Mouse (Mus musculus) ovary, adult 18-20 months (tissue): ENCODE data around the gene Atp6v0e2.
"Not testable (repeated sequence)": the region's sequence is repeated elsewhere in the genome, so short reads cannot be mapped to it uniquely, and the experiment has no call there.

Source experiments
- DNase-seq: peaks from one replicate; pipeline ENCODE4 v3.0.0; 2022; ENCODE audit warnings: low spot score, mixed read lengths

Gene Atp6v0e2

GRCm38 (mm10) chr6:48537105-48537954 is at the start of gene Atp6v0e2:
TSS of gene Atp6v0e2 (plus strand) at chr6:48537615.
- DNase-seq: peak; percentile 81

GRCm38 (mm10) chr6:48487747-48488725 is 49.4 kb upstream of the Atp6v0e2 start:
- no peak for DNase-seq

- no peak for DNase-seq
Observed at GRCm38 (mm10) chr6:48489741-48490140, 47.7 kb upstream of the Atp6v0e2 start.

GRCm38 (mm10) chr6:48491361-48491760 is 46.1 kb upstream of the Atp6v0e2 start:
- DNase-seq: no peak

GRCm38 (mm10) chr6:48493136-48493730 is 44.2 kb upstream of the Atp6v0e2 start:
- DNase-seq: no peak

GRCm38 (mm10) chr6:48497521-48497920 is 39.9 kb upstream of the Atp6v0e2 start:
- no peak for DNase-seq

GRCm38 (mm10) chr6:48503847-48504240 is 33.6 kb upstream of the Atp6v0e2 start:
- DNase-seq: no peak

GRCm38 (mm10) chr6:48504241-48504854 is 33.1 kb upstream of the Atp6v0e2 start:
- peak; percentile 70 for DNase-seq

- no peak for DNase-seq
Observed at GRCm38 (mm10) chr6:48508087-48508486, 29.3 kb upstream of the Atp6v0e2 start.

GRCm38 (mm10) chr6:48510426-48510825 is 27.0 kb upstream of the Atp6v0e2 start:
- DNase-seq: no peak

GRCm38 (mm10) chr6:48511861-48512260 is 25.6 kb upstream of the Atp6v0e2 start:
- DNase-seq: no peak

GRCm38 (mm10) chr6:48524882-48525281 is 12.5 kb upstream of the Atp6v0e2 start:
- DNase-seq: not testable (repeated sequence)

GRCm38 (mm10) chr6:48527901-48528300 is 9.5 kb upstream of the Atp6v0e2 start:
- DNase-seq: no peak

GRCm38 (mm10) chr6:48529261-48529660 is 8.2 kb upstream of the Atp6v0e2 start:
- DNase-seq: no peak

GRCm38 (mm10) chr6:48529871-48530440 is 7.5 kb upstream of the Atp6v0e2 start:
- no peak for DNase-seq

- no peak for DNase-seq
Observed at GRCm38 (mm10) chr6:48530862-48531261, 6.6 kb upstream of the Atp6v0e2 start.

- DNase-seq: no peak
Observed at GRCm38 (mm10) chr6:48533475-48533874, 3.9 kb upstream of the Atp6v0e2 start.

- DNase-seq: no peak
Observed at GRCm38 (mm10) chr6:48534913-48535312, 2.5 kb upstream of the Atp6v0e2 start.

- DNase-seq: no peak
Observed at GRCm38 (mm10) chr6:48536091-48536490, 1.3 kb upstream of the Atp6v0e2 start.

GRCm38 (mm10) chr6:48538841-48539737 is 1.7 kb downstream of the Atp6v0e2 start:
- DNase-seq: no peak
